Comparison of ENCODE assay signal across 9 mouse cellular contexts in the genomic region with DNA sequence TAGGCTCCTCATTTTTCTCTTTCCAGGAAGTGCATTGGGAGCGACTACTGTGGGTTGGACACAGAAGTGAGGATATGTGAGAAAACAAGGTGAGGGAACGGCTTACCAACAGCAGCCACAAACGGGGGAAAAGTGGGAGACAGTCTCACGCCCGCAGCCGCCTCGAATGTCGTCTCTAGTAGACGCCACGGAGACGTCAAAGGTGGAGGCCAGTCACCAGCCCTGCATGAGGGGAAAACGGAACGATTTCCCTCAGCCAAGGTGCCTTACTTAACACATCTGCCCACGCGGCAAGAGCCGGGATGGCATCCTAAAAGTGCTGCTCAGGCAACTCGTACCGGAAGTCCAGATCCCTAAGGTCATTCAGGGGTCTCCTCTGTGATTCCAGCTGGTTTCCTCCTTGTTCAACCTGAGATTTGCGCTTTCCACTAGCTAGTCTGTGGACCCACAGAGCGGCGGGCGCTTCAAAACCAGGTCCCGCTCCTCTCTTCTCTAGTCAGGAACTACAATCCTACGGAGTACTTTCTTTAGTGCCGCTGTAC. TPM values are rescaled to one million over a fixed set of nuclear protein-coding genes. Genes with fewer than 3 reads are reported as not detected.
DNase-seq lines count a peak whose midpoint lies in the region; ATAC-seq lines count a peak whose summit lies in the region.
"Had no signal": no experiment of that assay in that cellular context is flagged by ENCODE, and none has a peak within 500 bp of the region (broad histone marks: within the 10 kb centered on the region; RNA-seq: fewer than 3 reads in every experiment).

No protein-coding gene starts in this region.

- H3K27ac ChIP-seq in heart, embryonic 10.5 days: no peak overlapping the region
- no peak overlapping the region for H3K27ac ChIP-seq in forebrain, embryonic 13.5 days
- H3K27ac ChIP-seq in midbrain, embryonic 14.5 days (replicated peaks; ENCODE audit: low read depth, low read length): peak overlapping the region; percentile 89

- peak overlapping the region; percentile 10; the same call in 1 of the 2 replicates for H3K4me3 ChIP-seq in heart, embryonic 10.5 days
- H3K4me3 ChIP-seq in forebrain, embryonic 13.5 days: peak overlapping the region; percentile 75
- H3K4me3 ChIP-seq in midbrain, embryonic 14.5 days (replicated peaks; ENCODE audit: low read depth, low read length): peak overlapping the region; percentile 72

- no peak for DNase-seq in heart, embryonic 10.5 days (ENCODE audit: low spot score)
- no peak for DNase-seq in heart, adult 8-10 months (ENCODE audit: low spot score)
- DNase-seq in R1 (ENCODE audit: low read depth, low spot score): peak; percentile 86
- peak; percentile 62 for DNase-seq in midbrain, embryonic 14.5 days
- no peak for DNase-seq in gastrocnemius, postnatal 25 days
- DNase-seq in lung, postnatal 36 days: no peak

- H3K27me3 ChIP-seq in heart, embryonic 10.5 days (ENCODE audit: insufficient read depth, poor library complexity, severe bottlenecking): peaks cover 73% of the 10 kb centered on the region
- H3K27me3 ChIP-seq in forebrain, embryonic 13.5 days: peaks cover 46% of the 10 kb centered on the region
- peaks cover 8% of the 10 kb centered on the region for H3K27me3 ChIP-seq in midbrain, embryonic 14.5 days (ENCODE audit: control insufficient read depth, insufficient read depth, low read length)

- H3K9me3 ChIP-seq in heart, embryonic 10.5 days: no peaks in the 10 kb centered on the region
- no peaks in the 10 kb centered on the region for H3K9me3 ChIP-seq in forebrain, embryonic 13.5 days (replicated peaks)
- no peaks in the 10 kb centered on the region for H3K9me3 ChIP-seq in midbrain, embryonic 14.5 days (ENCODE audit: control insufficient read depth, low read length)

- ATAC-seq in forebrain, embryonic 13.5 days: no peak
- ATAC-seq in midbrain, embryonic 14.5 days (ENCODE audit: low FRiP score, low TSS enrichment): no peak
- ATAC-seq in megakaryocyte-erythroid progenitor cell, adult 5-6 weeks (replicated peaks; ENCODE audit: low FRiP score, low TSS enrichment, poor library complexity, severe bottlenecking): no peak

- peaks cover 37% of the 10 kb centered on the region for H3K4me1 ChIP-seq in heart, embryonic 10.5 days
- peaks cover 38% of the 10 kb centered on the region for H3K4me1 ChIP-seq in forebrain, embryonic 13.5 days
- peaks cover 22% of the 10 kb centered on the region for H3K4me1 ChIP-seq in midbrain, embryonic 14.5 days (ENCODE audit: control insufficient read depth, insufficient read depth, low read length)

- H3K4me2 ChIP-seq in forebrain, embryonic 13.5 days: peak overlapping the region; percentile 92
- peak overlapping the region; percentile 78 for H3K4me2 ChIP-seq in midbrain, embryonic 14.5 days (ENCODE audit: low read length)

- H3K36me3 ChIP-seq in heart, embryonic 10.5 days: no peaks in the 10 kb centered on the region
- peaks cover 18% of the 10 kb centered on the region for H3K36me3 ChIP-seq in forebrain, embryonic 13.5 days (ENCODE audit: poor library complexity, severe bottlenecking)
- peaks cover 19% of the 10 kb centered on the region for H3K36me3 ChIP-seq in midbrain, embryonic 14.5 days (ENCODE audit: control insufficient read depth, insufficient read depth, low read length)

- 4% methylated on average over 25 of the region's 25 CpGs for WGBS in heart, embryonic 10.5 days
- WGBS in forebrain, embryonic 13.5 days: 4% methylated on average over 25 of the region's 25 CpGs
- 4% methylated on average over 25 of the region's 25 CpGs for WGBS in midbrain, embryonic 14.5 days

- H3K9ac ChIP-seq in forebrain, embryonic 13.5 days: peak overlapping the region; percentile 57; the same call in 1 of the 2 replicates
- peak overlapping the region; percentile 51 for H3K9ac ChIP-seq in midbrain, embryonic 14.5 days (replicated peaks; ENCODE audit: low read length)

RNA-seq across cellular contexts. Expression of a gene that starts 1.9 kb away (rescaled TPM):
- polyA plus RNA-seq in heart, embryonic 10.5 days (2016; fragmentation: Nextera tagmentation; extraction: Ambion mirVana): 0.13 and 0.26 TPM in 2 replicates
- under 1 TPM in 3 of 4 experiments, not detected in 1; 0.03 to 0.32 (median 0.28) TPM for total RNA-seq in heart, adult 8-10 months (2022)
- polyA plus RNA-seq in forebrain, embryonic 13.5 days (2015; fragmentation: Nextera tagmentation; extraction: Ambion mirVana): 13.3 and 14.4 TPM in 2 replicates
- polyA plus RNA-seq in midbrain, embryonic 14.5 days (2014; fragmentation: Nextera tagmentation; extraction: Ambion mirVana): 19.5 and 20.7 TPM in 2 replicates
- under 1 TPM in 1 of 2 experiments, not detected in 1; 0.03 TPM for total RNA-seq in gastrocnemius, postnatal 25 days (2021)
- total RNA-seq in megakaryocyte-erythroid progenitor cell, adult 5-6 weeks (2014; fragmentation: Nextera tagmentation): not detected in 2 replicates
- 0.05 TPM in 1 of 2 replicates, not detected in the other for total RNA-seq in megakaryocyte-erythroid progenitor cell, adult 5-6 weeks (2017)
- polyA plus RNA-seq: G1E had no signal

RNA-seq across cellular contexts. Expression of a gene that starts 16.0 kb away (rescaled TPM):
- polyA plus RNA-seq in heart, embryonic 10.5 days (2016; fragmentation: Nextera tagmentation; extraction: Ambion mirVana): 9.2 and 10.8 TPM in 2 replicates
- 1 to 10 TPM; 7.4 to 9.2 (median 8.0) TPM for total RNA-seq in heart, adult 8-10 months (2022)
- 15.2 and 17.6 TPM in 2 replicates for polyA plus RNA-seq in forebrain, embryonic 13.5 days (2015; fragmentation: Nextera tagmentation; extraction: Ambion mirVana)
- 24.3 and 27.4 TPM in 2 replicates for polyA plus RNA-seq in midbrain, embryonic 14.5 days (2014; fragmentation: Nextera tagmentation; extraction: Ambion mirVana)
- 1 to 10 TPM; 3.8 TPM for total RNA-seq in gastrocnemius, postnatal 25 days (2021)
- 8.6 and 12.2 TPM in 2 replicates for total RNA-seq in megakaryocyte-erythroid progenitor cell, adult 5-6 weeks (2014; fragmentation: Nextera tagmentation)
- 1.0 and 2.3 TPM in 2 replicates for total RNA-seq in megakaryocyte-erythroid progenitor cell, adult 5-6 weeks (2017)

RNA-seq across cellular contexts. Expression of a gene that starts 28.9 kb away (rescaled TPM):
- 5.4 and 9.3 TPM in 2 replicates for polyA plus RNA-seq in heart, embryonic 10.5 days (2016; fragmentation: Nextera tagmentation; extraction: Ambion mirVana)
- total RNA-seq in heart, adult 8-10 months (2022): 10 to 100 TPM; 16.6 to 23.6 (median 21.4) TPM
- 8.1 and 8.5 TPM in 2 replicates for polyA plus RNA-seq in forebrain, embryonic 13.5 days (2015; fragmentation: Nextera tagmentation; extraction: Ambion mirVana)
- polyA plus RNA-seq in midbrain, embryonic 14.5 days (2014; fragmentation: Nextera tagmentation; extraction: Ambion mirVana): 16.6 and 18.2 TPM in 2 replicates
- total RNA-seq in gastrocnemius, postnatal 25 days (2021): 10 to 100 TPM; 12.0 to 16.7 TPM
- total RNA-seq in megakaryocyte-erythroid progenitor cell, adult 5-6 weeks (2014; fragmentation: Nextera tagmentation): 5.7 and 5.8 TPM in 2 replicates
- total RNA-seq in megakaryocyte-erythroid progenitor cell, adult 5-6 weeks (2017): 0.30 and 1.4 TPM in 2 replicates

RNA-seq across cellular contexts. Expression of a gene that starts 40.6 kb away (rescaled TPM):
- 48.1 and 63.9 TPM in 2 replicates for polyA plus RNA-seq in heart, embryonic 10.5 days (2016; fragmentation: Nextera tagmentation; extraction: Ambion mirVana)
- 10 to 100 TPM; 13.7 to 24.9 (median 21.2) TPM for total RNA-seq in heart, adult 8-10 months (2022)
- polyA plus RNA-seq in forebrain, embryonic 13.5 days (2015; fragmentation: Nextera tagmentation; extraction: Ambion mirVana): 153 and 172 TPM in 2 replicates
- polyA plus RNA-seq in midbrain, embryonic 14.5 days (2014; fragmentation: Nextera tagmentation; extraction: Ambion mirVana): 256 and 286 TPM in 2 replicates
- 10 to 100 TPM; 14.6 to 17.8 TPM for total RNA-seq in gastrocnemius, postnatal 25 days (2021)
- 29.8 and 36.7 TPM in 2 replicates for total RNA-seq in megakaryocyte-erythroid progenitor cell, adult 5-6 weeks (2014; fragmentation: Nextera tagmentation)
- total RNA-seq in megakaryocyte-erythroid progenitor cell, adult 5-6 weeks (2017): 31.3 and 48.7 TPM in 2 replicates

Comparison
In these comparisons a context has a peak if more than half of its experiments do, and no peak if none do; other contexts are left out.
1. DNase-seq: peak in R1 (single experiment) and midbrain, embryonic 14.5 days (single experiment); none in heart, embryonic 10.5 days (single experiment), heart, adult 8-10 months (single experiment), gastrocnemius, postnatal 25 days (single experiment) and lung, postnatal 36 days (single experiment).
2. H3K4me3 ChIP-seq: peak in every context shown above with its lines; median percentile 75 in forebrain, embryonic 13.5 days; 72 in midbrain, embryonic 14.5 days; 10 in heart, embryonic 10.5 days.